Mouse (Mus musculus) left cerebral cortex, adult 11 months (tissue): ENCODE results near the gene Fxr2.

ENCODE experiments used
- DNase-seq: peaks from one replicate; pipeline ENCODE4 v3.0.0; 2022; ENCODE audit warnings: low spot score

Gene Fxr2

GRCm38 (mm10) chr11:69632284-69633089 is at the start of gene Fxr2:
TSS of gene Fxr2 (plus strand) at chr11:69632990.
- peak; percentile 100 for DNase-seq

GRCm38 (mm10) chr11:69584008-69584407 is 48.8 kb upstream of the Fxr2 start:
- no peak for DNase-seq

GRCm38 (mm10) chr11:69584937-69585336 is 47.9 kb upstream of the Fxr2 start:
- DNase-seq: no peak

- DNase-seq: no peak
These were observed 47.0 kb upstream of the Fxr2 start for GRCm38 (mm10) chr11:69585718-69586325.

GRCm38 (mm10) chr11:69589207-69589834 is 43.5 kb upstream of the Fxr2 start:
- DNase-seq: no peak

GRCm38 (mm10) chr11:69590622-69591021 is 42.2 kb upstream of the Fxr2 start:
- no peak for DNase-seq

GRCm38 (mm10) chr11:69591424-69591823 is 41.4 kb upstream of the Fxr2 start:
- DNase-seq: no peak

- DNase-seq: peak; percentile 58
These were observed 40.7 kb upstream of the Fxr2 start for GRCm38 (mm10) chr11:69591899-69592637.

- no peak for DNase-seq
These were observed 40.0 kb upstream of the Fxr2 start for GRCm38 (mm10) chr11:69592799-69593198.

- no peak for DNase-seq
These were observed 37.9 kb upstream of the Fxr2 start for GRCm38 (mm10) chr11:69594853-69595252.

- DNase-seq: no peak
These were observed 33.4 kb upstream of the Fxr2 start for GRCm38 (mm10) chr11:69599436-69599835.

- DNase-seq: peak; percentile 57
These were observed 32.7 kb upstream of the Fxr2 start for GRCm38 (mm10) chr11:69600098-69600497.

- no peak for DNase-seq
These were observed 31.0 kb upstream of the Fxr2 start for GRCm38 (mm10) chr11:69601768-69602167.

- no peak for DNase-seq
These were observed 29.3 kb upstream of the Fxr2 start for GRCm38 (mm10) chr11:69603516-69603915.

GRCm38 (mm10) chr11:69604347-69604746 is 28.4 kb upstream of the Fxr2 start:
- DNase-seq: no peak

- no peak for DNase-seq
These were observed 27.8 kb upstream of the Fxr2 start for GRCm38 (mm10) chr11:69604795-69605664.

- no peak for DNase-seq
These were observed 26.9 kb upstream of the Fxr2 start, which contains the start of gene Atp1b2 for GRCm38 (mm10) chr11:69605726-69606490. TSS of gene Atp1b2 (minus strand) at chr11:69605942.

GRCm38 (mm10) chr11:69606491-69606795 is 26.3 kb upstream of the Fxr2 start:
- no peak for DNase-seq

GRCm38 (mm10) chr11:69606832-69607231 is 26.0 kb upstream of the Fxr2 start:
- DNase-seq: no peak

- DNase-seq: no peak
These were observed 24.3 kb upstream of the Fxr2 start for GRCm38 (mm10) chr11:69608525-69608924.

- DNase-seq: no peak
These were observed 23.4 kb upstream of the Fxr2 start for GRCm38 (mm10) chr11:69609416-69609815.
